Mouse (Mus musculus) bone marrow, adult 2 months (tissue): ENCODE measurements at regions not wholly inside any gene's neighbourhood (a gene's known extent, or its start where the extent isn't known, plus 50 kb on each side); places are given as distances from the start of the nearest gene placed in this dataset.
A peak's percentile ranks its signal among the peaks of the same experiment; 100 is the strongest.

ENCODE experiments used
- H3K27ac ChIP-seq: fragments of 200-500 bp; 2 replicates; pipeline ENCODE4 v1.5.1; 2012; ENCODE audit warnings: low read depth, mild to moderate bottlenecking, control low read depth, inconsistent platforms, low read length; ENCODE audit not compliant: control insufficient read depth, poor library complexity, insufficient read depth
- H3K4me1 ChIP-seq: fragments of 200-500 bp; 2 replicates; pipeline ENCODE4 v1.6.1; 2011; ENCODE audit warnings: low read length; ENCODE audit not compliant: control insufficient read depth, insufficient read depth
- H3K4me3 ChIP-seq: fragments of 200-500 bp; replicated peaks from 2 replicates; pipeline ENCODE3; 2011; ENCODE audit warnings: mild to moderate bottlenecking, low read depth, low read length, control low read depth; ENCODE audit not compliant: control insufficient read depth
- CTCF ChIP-seq: fragments of 200-500 bp; IDR thresholded peaks from 2 replicates; pipeline ENCODE4 v1.5.1; 2011; ENCODE audit warnings: low read length, control low read depth; ENCODE audit not compliant: control insufficient read depth, insufficient read depth
- POLR2A ChIP-seq: fragments of 200-500 bp; IDR thresholded peaks from 2 replicates; pipeline ENCODE4 v1.6.1; 2011; ENCODE audit warnings: low read depth, mild to moderate bottlenecking, control low read depth, low read length, borderline replicate concordance; ENCODE audit not compliant: control insufficient read depth
- WGBS: fragments of 180-500 bp; shearing (Covaris S2); methylation state at CpG from one replicate; pipeline ENCODE4 v1.1.7; 2018; 5-methylcytosine and 5-hydroxymethylcytosine counted together

DNA sequence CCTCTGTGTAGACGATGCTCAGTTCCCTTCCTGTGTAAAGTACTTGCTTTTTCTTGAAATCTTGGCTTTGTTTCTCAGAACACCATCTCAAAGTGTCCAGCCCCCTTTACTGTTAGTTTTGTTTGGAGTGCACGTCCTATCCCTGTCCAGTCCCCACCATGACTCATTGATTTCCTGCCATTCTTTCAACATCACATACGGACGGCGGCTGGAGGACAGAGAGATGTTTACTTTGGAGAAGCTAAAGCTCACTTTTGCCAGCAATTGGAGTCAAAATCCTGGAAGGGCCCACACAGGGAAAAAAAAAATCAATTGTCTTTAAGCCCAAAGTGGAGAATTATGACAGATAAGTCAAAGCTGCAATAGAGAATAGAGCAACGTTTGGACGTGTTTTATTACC, 51.8 kb downstream of the Gm5426 start:
- TF ChIP-seq POLR2A (no peak), CTCF (no peak)
- peak overlapping the region; percentile 62; the same call in 1 of the 2 replicates for H3K27ac ChIP-seq
- 43% methylated on average over 7 of the region's 7 CpGs for WGBS
- no peak overlapping the region for H3K4me3 ChIP-seq
- H3K4me1 ChIP-seq = no peaks in the 10 kb centered on the region; the same call in 1 of the 2 replicates

DNA sequence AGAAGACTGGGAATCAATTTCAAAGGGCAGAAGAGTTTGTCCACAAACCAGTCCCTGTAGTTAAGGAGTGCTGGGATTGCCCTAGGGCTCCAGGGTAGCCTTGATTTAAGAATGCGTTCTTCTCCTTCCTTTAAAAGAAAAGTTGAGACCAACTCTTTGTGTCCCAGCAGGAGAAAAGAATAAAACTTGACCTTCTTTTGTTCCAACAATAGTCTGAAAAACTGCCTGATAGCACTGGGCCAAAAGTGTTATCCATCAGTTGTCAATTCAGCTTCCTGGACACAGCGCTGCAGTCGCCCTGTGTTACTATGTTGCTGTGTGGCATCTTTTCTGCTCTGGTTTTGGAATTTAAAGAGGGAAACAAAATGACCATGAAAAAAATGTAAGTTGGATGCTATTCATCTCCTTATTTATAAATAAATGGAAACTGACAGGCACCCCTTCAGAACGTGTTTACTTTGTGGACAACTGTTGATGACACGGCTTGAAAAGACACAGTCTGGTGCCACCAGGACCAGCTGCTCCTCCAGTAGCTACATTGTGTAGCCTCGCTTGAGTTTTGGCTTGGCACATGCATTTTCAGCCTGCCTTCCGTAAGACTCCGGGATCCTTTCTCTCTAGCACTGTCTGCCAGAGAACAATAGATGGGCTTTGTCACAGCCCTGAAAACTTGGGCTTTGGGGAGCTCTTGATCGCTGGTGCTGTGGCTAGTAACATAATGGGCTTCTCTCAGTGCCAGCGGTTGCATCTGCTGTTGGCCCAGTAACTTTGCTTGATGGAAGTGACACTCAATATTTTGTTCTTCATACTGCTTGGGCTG, 54.0 kb downstream of the Gm5426 start:
- 88% methylated on average over 10 of the region's 10 CpGs for WGBS
- Histone ChIP-seq H3K4me3 (no peak overlapping the region), H3K4me1 (no peaks in the 10 kb centered on the region; the same call in 1 of the 2 replicates), H3K27ac (no peak overlapping the region)
- no peak for TF ChIP-seq POLR2A
- no peak for TF ChIP-seq CTCF

DNA sequence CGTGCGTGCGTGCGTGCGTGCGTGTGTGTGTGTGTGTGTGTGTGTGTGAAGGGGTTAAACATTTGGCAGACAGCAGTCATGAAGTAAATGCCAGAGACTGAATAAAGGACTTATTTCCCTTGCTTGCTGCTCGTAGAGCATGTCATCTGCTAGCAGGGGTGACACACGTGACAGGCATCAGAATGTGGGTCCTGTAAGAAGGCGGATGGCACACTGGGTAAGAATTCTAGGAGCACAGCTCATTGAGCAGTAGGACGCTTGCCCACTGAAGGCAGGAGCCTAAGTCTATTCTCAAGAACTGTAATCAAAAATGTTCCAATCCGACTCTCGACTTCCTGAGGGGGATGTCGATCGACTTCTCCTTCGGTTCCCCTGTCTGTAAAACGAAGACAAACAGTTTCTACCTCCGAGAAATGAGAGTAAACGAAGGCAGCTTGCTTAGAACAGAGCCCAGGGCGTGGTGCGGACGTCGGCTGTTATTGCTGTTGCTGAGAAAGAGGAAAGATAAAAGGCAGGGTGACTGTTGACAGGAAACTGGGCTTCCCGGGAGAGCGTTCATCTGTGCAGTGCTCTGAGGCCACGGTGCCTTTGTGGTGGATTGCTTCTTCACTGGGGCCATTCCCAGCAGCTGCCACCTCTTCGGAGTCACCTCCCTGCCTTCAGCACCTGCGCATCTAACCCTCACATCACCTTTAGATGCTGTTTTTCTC, 64.7 kb downstream of the Gm5426 start:
- TF ChIP-seq POLR2A (0 out of 2 replicates have a peak, but pooled peaks have one; percentile 6), CTCF (no peak)
- Histone ChIP-seq H3K4me3 (peak overlapping the region; percentile 8), H3K27ac (peak overlapping the region; percentile 80), H3K4me1 (peaks cover 6% of the 10 kb centered on the region; the same call in 1 of the 2 replicates)
- 31% methylated on average over 27 of the region's 27 CpGs for WGBS

DNA sequence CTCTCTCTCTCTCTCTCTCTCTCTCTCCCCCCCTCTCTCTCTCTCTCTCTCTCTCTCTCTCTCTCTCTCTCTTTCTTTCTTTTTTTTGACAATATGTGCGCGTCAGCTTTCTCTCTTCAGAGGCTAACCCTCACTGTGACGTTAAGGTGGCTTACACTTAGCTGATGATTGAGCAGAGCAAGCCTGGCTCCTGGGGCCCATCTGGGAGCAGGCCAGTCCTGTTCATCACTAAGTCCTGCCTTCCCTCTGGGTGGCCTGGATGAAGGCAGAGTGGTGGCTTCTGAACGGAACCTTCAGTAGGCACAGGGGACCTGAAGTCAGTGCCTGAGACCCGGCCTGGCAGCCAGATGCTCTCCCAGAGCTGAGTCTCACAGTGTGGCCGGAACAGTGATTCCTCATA, 65.5 kb downstream of the Gm5426 start:
- WGBS = 54% methylated on average over 6 of the region's 6 CpGs
- Histone ChIP-seq H3K4me1 (peaks cover 6% of the 10 kb centered on the region; the same call in 1 of the 2 replicates), H3K4me3 (no peak overlapping the region), H3K27ac (no peak overlapping the region)
- TF ChIP-seq CTCF (no peak), POLR2A (no peak)

DNA sequence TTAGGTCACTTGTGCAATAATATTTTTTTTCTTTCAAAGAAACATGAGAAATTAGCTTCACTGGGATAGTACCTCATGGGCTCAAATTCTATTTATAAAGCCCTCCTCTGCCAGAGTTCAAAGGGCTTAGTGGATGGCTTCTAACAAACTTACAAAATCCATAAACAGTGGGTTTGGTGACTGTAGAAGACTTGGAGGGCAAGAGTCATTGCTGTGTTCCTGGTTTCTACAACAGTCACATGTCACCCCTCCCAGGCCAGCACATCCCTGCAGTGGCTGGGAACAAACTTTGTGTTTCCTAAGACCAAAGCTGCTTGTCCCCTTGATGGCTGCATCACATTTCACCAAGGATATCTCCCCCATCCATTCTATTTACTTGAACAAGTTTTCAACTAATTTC, 66.5 kb downstream of the Gm5426 start:
- Histone ChIP-seq H3K27ac (no peak overlapping the region), H3K4me1 (peaks cover 6% of the 10 kb centered on the region; the same call in 1 of the 2 replicates), H3K4me3 (no peak overlapping the region)
- no peak for TF ChIP-seq POLR2A
- no peak for TF ChIP-seq CTCF

DNA sequence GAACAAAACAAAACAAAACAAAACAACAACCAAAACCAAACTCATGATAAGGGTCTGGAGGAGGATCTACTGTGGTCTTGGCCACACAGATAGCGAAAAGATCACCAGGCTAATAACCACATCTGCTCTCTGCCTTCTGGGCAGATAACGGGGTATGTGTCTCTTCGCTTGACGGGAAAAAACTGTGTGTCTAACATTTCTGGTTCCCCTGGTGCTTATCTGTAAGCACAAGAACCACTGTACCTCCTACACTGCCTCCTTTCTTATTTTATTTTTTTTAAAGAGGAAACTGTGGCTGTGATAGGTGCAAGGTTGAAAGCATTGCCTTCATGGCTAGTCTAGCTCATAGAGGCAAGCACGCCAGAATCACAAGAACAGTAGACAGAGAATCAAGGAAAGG, 67.8 kb downstream of the Gm5426 start:
- H3K4me1 ChIP-seq = peaks cover 6% of the 10 kb centered on the region; the same call in 1 of the 2 replicates
- 38% methylated on average over 5 of the region's 5 CpGs for WGBS
- H3K27ac ChIP-seq = no peak overlapping the region
- H3K4me3 ChIP-seq = no peak overlapping the region
- TF ChIP-seq CTCF (no peak), POLR2A (no peak)

DNA sequence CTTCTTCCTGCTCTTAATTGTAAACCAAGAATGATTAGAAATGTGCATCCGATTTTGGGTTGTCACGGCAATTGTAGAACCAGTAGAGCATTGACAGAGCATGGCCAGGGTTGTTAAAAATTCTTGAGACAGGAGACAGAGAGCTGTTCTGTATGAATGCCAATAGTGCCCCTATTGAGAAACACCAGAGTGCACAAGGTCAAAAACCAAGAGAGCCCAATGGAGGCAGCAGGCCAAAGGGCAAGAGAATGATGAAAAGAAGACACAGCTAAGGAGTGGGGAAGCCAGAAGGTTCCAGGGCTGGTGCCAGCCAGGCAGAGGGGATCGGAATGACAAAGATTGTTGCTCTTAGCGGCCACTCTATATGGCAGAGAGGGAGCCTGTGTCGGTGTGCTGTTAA, 72.8 kb downstream of the Gm5426 start:
- TF ChIP-seq POLR2A = no peak
- TF ChIP-seq CTCF = no peak
- H3K4me1 ChIP-seq = no peaks in the 10 kb centered on the region
- no peak overlapping the region for H3K4me3 ChIP-seq
- no peak overlapping the region for H3K27ac ChIP-seq
- WGBS = 85% methylated on average over 5 of the region's 5 CpGs

DNA sequence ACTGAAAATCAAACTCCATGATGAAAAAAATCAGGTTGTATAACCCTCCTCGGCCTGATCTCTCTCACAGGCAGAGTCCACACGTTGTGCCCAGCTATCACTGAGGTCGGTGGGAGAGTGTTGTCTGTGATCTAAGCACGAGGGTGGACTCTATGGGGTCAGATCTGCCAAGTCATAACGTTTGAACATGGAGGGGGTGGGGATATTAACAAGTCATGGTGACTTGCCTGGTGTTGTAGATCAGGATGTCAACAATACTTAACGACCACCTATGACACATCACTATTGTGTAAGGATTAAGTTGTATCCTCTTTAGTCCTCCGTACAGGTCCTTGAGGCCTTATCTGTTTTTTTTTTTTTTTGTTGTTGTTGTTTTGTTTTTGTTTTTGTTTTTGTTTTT, 74.8 kb downstream of the Gm5426 start:
- TF ChIP-seq POLR2A (no peak), CTCF (no peak)
- WGBS = 37% methylated on average over 7 of the region's 7 CpGs
- H3K4me1 ChIP-seq = no peaks in the 10 kb centered on the region; the same call in 1 of the 2 replicates
- no peak overlapping the region for H3K4me3 ChIP-seq
- H3K27ac ChIP-seq = no peak overlapping the region

DNA sequence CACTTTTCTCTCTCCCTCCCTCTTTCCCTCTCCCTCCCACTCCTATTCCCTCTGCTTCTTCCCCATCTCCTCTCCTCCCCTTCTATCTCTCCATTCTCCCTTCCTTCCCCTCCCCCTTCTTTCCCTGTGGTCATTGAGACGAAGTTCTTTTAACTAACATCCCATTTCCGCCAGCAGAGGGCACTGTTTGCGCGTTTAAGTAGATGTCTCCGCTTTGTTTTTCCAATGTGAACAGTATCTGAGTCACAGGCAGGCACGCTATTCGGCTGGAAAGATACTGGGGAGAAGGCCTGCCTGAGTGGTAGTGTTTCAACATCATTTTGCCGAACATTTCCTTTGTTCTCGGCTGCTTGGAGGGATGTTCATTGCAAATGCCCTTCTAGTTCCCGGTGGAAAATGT, 77.5 kb downstream of the Gm5426 start:
- TF ChIP-seq CTCF (peak; percentile 48), POLR2A (no peak)
- 2% methylated on average over 10 of the region's 10 CpGs for WGBS
- no peaks in the 10 kb centered on the region; the same call in 1 of the 2 replicates for H3K4me1 ChIP-seq
- no peak overlapping the region for H3K27ac ChIP-seq
- H3K4me3 ChIP-seq = no peak overlapping the region
